Mouse (Mus musculus) kidney, embryonic 14.5 days (tissue): ENCODE data around the gene Scarb1. TPM values are rescaled to one million over a fixed set of nuclear protein-coding genes. Genes with fewer than 3 reads are reported as not detected.
A peak's percentile ranks its signal among the peaks of the same experiment; 100 is the strongest.

Source experiments
- ATAC-seq: fragments of 200-750 bp; cut with Nextera tagmentation; 2 replicates; pipeline ENCODE4 v1.8.0; 2017; ENCODE audit warnings: moderate number of reproducible peaks, mild to moderate bottlenecking, moderate TSS enrichment, moderate library complexity; ENCODE audit not compliant: low FRiP score, low TSS enrichment
- H3K27ac ChIP-seq: fragments of 300-500 bp; sonication (generic); 2 replicates; pipeline ENCODE4 v1.5.1; 2014; ENCODE audit warnings: low read depth, mild to moderate bottlenecking, low read length, moderate library complexity, mixed read lengths
- H3K27me3 ChIP-seq: fragments of 300-500 bp; sonication (generic); 2 replicates; pipeline ENCODE4 v1.6.1; 2014; ENCODE audit warnings: mild to moderate bottlenecking, low read length; ENCODE audit not compliant: control insufficient read depth, insufficient read depth
- H3K36me3 ChIP-seq: fragments of 300-500 bp; sonication (generic); 2 replicates; pipeline ENCODE4 v1.6.1; 2014; ENCODE audit warnings: low read length, mixed read lengths; ENCODE audit not compliant: control insufficient read depth, insufficient read depth
- H3K4me1 ChIP-seq: fragments of 300-500 bp; sonication (generic); 2 replicates; pipeline ENCODE4 v1.6.1; 2014; ENCODE audit warnings: low read length, mixed read lengths; ENCODE audit not compliant: control insufficient read depth, insufficient read depth
- H3K4me2 ChIP-seq: fragments of 300-500 bp; sonication (generic); replicated peaks from 2 replicates; pipeline ENCODE4 v1.6.1; 2014; ENCODE audit warnings: low read depth, mild to moderate bottlenecking, low read length
- H3K4me3 ChIP-seq: fragments of 300-500 bp; sonication (generic); 2 replicates; pipeline ENCODE4 v1.5.1; 2014; ENCODE audit warnings: mild to moderate bottlenecking, low read length
- H3K9ac ChIP-seq: fragments of 300-500 bp; sonication (generic); 2 replicates; pipeline ENCODE4 v1.6.1; 2014; ENCODE audit warnings: low read depth, mild to moderate bottlenecking, low read length, moderate library complexity
- H3K9me3 ChIP-seq: fragments of 300-500 bp; sonication (generic); 2 replicates; pipeline ENCODE4 v1.6.1; 2016; ENCODE audit warnings: low read length; ENCODE audit not compliant: control insufficient read depth
- WGBS: fragments of 180-500 bp; shearing (Covaris S2); extraction: QIAGEN DNeasy Blood & Tissue Kit; methylation state at CpG from one replicate; pipeline ENCODE4 v1.1.7; 2014; 5-methylcytosine and 5-hydroxymethylcytosine counted together
- polyA plus RNA-seq: library from polyadenylated mRNA; unstranded; fragments of >200 nt; fragmentation: Nextera tagmentation; extraction: Ambion mirVana; gene quantifications from 2 replicates; pipeline ENCODE4 v1.2.1, GENCODE M21; 2014

The Scarb1 gene
- polyA plus RNA-seq, 1 experiment from 2014 or later = 48.8 TPM

- H3K9me3 ChIP-seq = no peaks in the 10 kb centered on the region
- WGBS = 54% methylated on average over 15 of the region's 15 CpGs
- H3K27ac ChIP-seq = no peak overlapping the region
- H3K4me2 ChIP-seq = no peak overlapping the region
- no peak overlapping the region for H3K9ac ChIP-seq
- H3K4me3 ChIP-seq = no peak overlapping the region
- H3K27me3 ChIP-seq = no peaks in the 10 kb centered on the region
- peaks cover 10% of the 10 kb centered on the region; the same call in 1 of the 2 replicates for H3K4me1 ChIP-seq
- ATAC-seq = no peak
- no peaks in the 10 kb centered on the region for H3K36me3 ChIP-seq
Measured at GRCm38 (mm10) chr5:125251885-125252615, 88.8 kb downstream of the Scarb1 start.

GRCm38 (mm10) chr5:125249187-125249586 is 91.7 kb downstream of the Scarb1 start:
- Histone ChIP-seq H3K27ac (no peak overlapping the region), H3K4me2 (no peak overlapping the region), H3K9me3 (no peaks in the 10 kb centered on the region), H3K4me1 (peaks cover 25% of the 10 kb centered on the region), H3K36me3 (no peaks in the 10 kb centered on the region), H3K9ac (no peak overlapping the region), H3K27me3 (no peaks in the 10 kb centered on the region), H3K4me3 (no peak overlapping the region)
- ATAC-seq = no peak
- WGBS = 38% methylated on average over 6 of the region's 6 CpGs

GRCm38 (mm10) chr5:125246711-125247110 is 94.2 kb downstream of the Scarb1 start:
- no peak overlapping the region for H3K4me2 ChIP-seq
- H3K4me3 ChIP-seq = no peak overlapping the region
- no peaks in the 10 kb centered on the region for H3K36me3 ChIP-seq
- no peaks in the 10 kb centered on the region for H3K27me3 ChIP-seq
- H3K9me3 ChIP-seq = no peaks in the 10 kb centered on the region
- H3K4me1 ChIP-seq = peaks cover 21% of the 10 kb centered on the region
- no peak for ATAC-seq
- 82% methylated on average over 4 of the region's 4 CpGs for WGBS
- no peak overlapping the region for H3K9ac ChIP-seq
- no peak overlapping the region for H3K27ac ChIP-seq

GRCm38 (mm10) chr5:125245534-125246151 is 95.3 kb downstream of the Scarb1 start:
- H3K36me3 ChIP-seq = no peaks in the 10 kb centered on the region
- no peaks in the 10 kb centered on the region for H3K27me3 ChIP-seq
- WGBS = 3% methylated on average over 27 of the region's 27 CpGs
- H3K9me3 ChIP-seq = no peaks in the 10 kb centered on the region
- H3K4me1 ChIP-seq = peaks cover 22% of the 10 kb centered on the region
- peak overlapping the region; percentile 50 for H3K9ac ChIP-seq
- H3K4me3 ChIP-seq = peak overlapping the region; percentile 30
- ATAC-seq = peak; percentile 64
- peak overlapping the region; percentile 55 for H3K4me2 ChIP-seq
- H3K27ac ChIP-seq = peak overlapping the region; percentile 65

GRCm38 (mm10) chr5:125244825-125245533 is 95.9 kb downstream of the Scarb1 start:
- H3K27me3 ChIP-seq = no peaks in the 10 kb centered on the region
- H3K27ac ChIP-seq = peak overlapping the region; percentile 65; the same call in 1 of the 2 replicates
- peak overlapping the region; percentile 55 for H3K4me2 ChIP-seq
- peak overlapping the region; percentile 50 for H3K9ac ChIP-seq
- peaks cover 22% of the 10 kb centered on the region for H3K4me1 ChIP-seq
- H3K9me3 ChIP-seq = no peaks in the 10 kb centered on the region
- WGBS = 13% methylated on average over 13 of the region's 13 CpGs
- peak; percentile 37 for ATAC-seq
- no peaks in the 10 kb centered on the region for H3K36me3 ChIP-seq
- peak overlapping the region; percentile 30 for H3K4me3 ChIP-seq

- Histone ChIP-seq H3K4me3 (no peak overlapping the region), H3K27ac (no peak overlapping the region), H3K4me2 (no peak overlapping the region), H3K27me3 (no peaks in the 10 kb centered on the region), H3K4me1 (peaks cover 22% of the 10 kb centered on the region), H3K9ac (no peak overlapping the region), H3K9me3 (no peaks in the 10 kb centered on the region), H3K36me3 (no peaks in the 10 kb centered on the region)
- ATAC-seq = no peak
- 48% methylated on average over 6 of the region's 6 CpGs for WGBS
Measured at GRCm38 (mm10) chr5:125243928-125244327, 97.0 kb downstream of the Scarb1 start.

GRCm38 (mm10) chr5:125242111-125242510 is 98.8 kb downstream of the Scarb1 start:
- H3K27ac ChIP-seq = no peak overlapping the region
- no peak overlapping the region for H3K4me3 ChIP-seq
- ATAC-seq = no peak
- H3K4me1 ChIP-seq = peaks cover 19% of the 10 kb centered on the region; the same call in 1 of the 2 replicates
- H3K9ac ChIP-seq = no peak overlapping the region
- H3K4me2 ChIP-seq = no peak overlapping the region
- WGBS = 35% methylated on average over 7 of the region's 7 CpGs
- no peaks in the 10 kb centered on the region for H3K27me3 ChIP-seq
- no peaks in the 10 kb centered on the region for H3K36me3 ChIP-seq
- no peaks in the 10 kb centered on the region for H3K9me3 ChIP-seq

- Histone ChIP-seq H3K4me2 (no peak overlapping the region), H3K9ac (no peak overlapping the region), H3K4me3 (no peak overlapping the region), H3K36me3 (no peaks in the 10 kb centered on the region), H3K27ac (no peak overlapping the region), H3K4me1 (peaks cover 19% of the 10 kb centered on the region; the same call in 1 of the 2 replicates), H3K27me3 (no peaks in the 10 kb centered on the region), H3K9me3 (no peaks in the 10 kb centered on the region)
- ATAC-seq = no peak
- 30% methylated on average over 7 of the region's 7 CpGs for WGBS
Measured at GRCm38 (mm10) chr5:125241627-125242026, 99.3 kb downstream of the Scarb1 start.
